Mouse (Mus musculus) erythroblast, embryonic 14.5 days (primary cell): ENCODE data around the gene Hivep2. TPM values are rescaled to one million over a fixed set of nuclear protein-coding genes. Genes with fewer than 3 reads are reported as not detected.

ENCODE experiments used
- H3K27me3 ChIP-seq: 2 replicates; pipeline ENCODE4 v1.6.1; 2012; ENCODE audit warnings: inconsistent platforms; ENCODE audit not compliant: control insufficient read depth
- H3K36me3 ChIP-seq: 2 replicates; pipeline ENCODE4 v1.6.1; 2012; ENCODE audit warnings: mild to moderate bottlenecking, inconsistent platforms; ENCODE audit not compliant: control insufficient read depth
- H3K4me1 ChIP-seq: 2 replicates; pipeline ENCODE4 v1.6.1; 2012; ENCODE audit warnings: inconsistent platforms; ENCODE audit not compliant: control insufficient read depth
- H3K4me3 ChIP-seq: replicated peaks from 2 replicates; pipeline ENCODE3; 2012; ENCODE audit warnings: moderate library complexity, mild to moderate bottlenecking, inconsistent platforms
- H3K9me3 ChIP-seq: 2 replicates; pipeline ENCODE4 v1.6.1; 2012; ENCODE audit warnings: low read length, inconsistent platforms, mixed read lengths; ENCODE audit not compliant: control insufficient read depth
- GATA1 ChIP-seq: IDR thresholded peaks from 2 replicates; pipeline ENCODE4 v1.6.1; 2012; ENCODE audit warnings: low read length, inconsistent platforms, mixed read lengths
- TAL1 ChIP-seq: IDR thresholded peaks from 3 replicates; pipeline ENCODE4 v1.6.1; 2012; ENCODE audit warnings: low read length, inconsistent platforms, mixed read lengths
- polyA plus RNA-seq: library from polyadenylated mRNA; stranded (reverse); fragments of >175 nt; gene quantifications from 2 replicates; pipeline ENCODE4 v1.2.3, GENCODE M21; 2012

The Hivep2 gene
- polyA plus RNA-seq, 1 experiment = not detected

GRCm38 (mm10) chr10:14030458-14031035 lies 64.7 kb downstream of the Hivep2 start:
- no peaks in the 10 kb centered on the region for H3K36me3 ChIP-seq
- TF ChIP-seq GATA1 = no peak
- no peak for TF ChIP-seq TAL1
- H3K9me3 ChIP-seq = no peaks in the 10 kb centered on the region

GRCm38 (mm10) chr10:14032532-14032931 lies 66.7 kb downstream of the Hivep2 start:
- H3K4me3 ChIP-seq = no peak overlapping the region
- no peaks in the 10 kb centered on the region for H3K27me3 ChIP-seq
- no peak for TF ChIP-seq GATA1
- no peaks in the 10 kb centered on the region for H3K4me1 ChIP-seq
- H3K9me3 ChIP-seq = no peaks in the 10 kb centered on the region
- H3K36me3 ChIP-seq = no peaks in the 10 kb centered on the region

More at GRCm38 (mm10) chr10:14030458-14031035, 64.7 kb downstream of the Hivep2 start:
- Histone ChIP-seq H3K27me3 (no peaks in the 10 kb centered on the region), H3K4me3 (no peak overlapping the region), H3K4me1 (no peaks in the 10 kb centered on the region)

GRCm38 (mm10) chr10:14034046-14034445 lies 68.2 kb downstream of the Hivep2 start:
- TF ChIP-seq TAL1 (no peak), GATA1 (no peak)
- H3K4me1 ChIP-seq = no peaks in the 10 kb centered on the region
- H3K36me3 ChIP-seq = no peaks in the 10 kb centered on the region
- no peak overlapping the region for H3K4me3 ChIP-seq
- H3K27me3 ChIP-seq = no peaks in the 10 kb centered on the region
- no peaks in the 10 kb centered on the region for H3K9me3 ChIP-seq

GRCm38 (mm10) chr10:14034790-14035189 lies 68.9 kb downstream of the Hivep2 start:
- no peaks in the 10 kb centered on the region for H3K27me3 ChIP-seq
- H3K9me3 ChIP-seq = no peaks in the 10 kb centered on the region
- H3K4me3 ChIP-seq = no peak overlapping the region
- no peaks in the 10 kb centered on the region for H3K36me3 ChIP-seq
- TF ChIP-seq TAL1 (no peak), GATA1 (no peak)
- no peaks in the 10 kb centered on the region for H3K4me1 ChIP-seq

GRCm38 (mm10) chr10:14035607-14036006 lies 69.7 kb downstream of the Hivep2 start:
- no peak for TF ChIP-seq TAL1
- TF ChIP-seq GATA1 = no peak
- no peaks in the 10 kb centered on the region for H3K27me3 ChIP-seq
- H3K9me3 ChIP-seq = no peaks in the 10 kb centered on the region
- H3K36me3 ChIP-seq = no peaks in the 10 kb centered on the region
- no peak overlapping the region for H3K4me3 ChIP-seq
- no peaks in the 10 kb centered on the region for H3K4me1 ChIP-seq

- no peak for TF ChIP-seq GATA1
- no peak for TF ChIP-seq TAL1
- no peaks in the 10 kb centered on the region for H3K36me3 ChIP-seq
- no peak overlapping the region for H3K4me3 ChIP-seq
These were observed 70.6 kb downstream of the Hivep2 start for GRCm38 (mm10) chr10:14036472-14036871.

GRCm38 (mm10) chr10:14037977-14038489 lies 72.2 kb downstream of the Hivep2 start:
- no peaks in the 10 kb centered on the region for H3K36me3 ChIP-seq
- no peak overlapping the region for H3K4me3 ChIP-seq
- H3K4me1 ChIP-seq = no peaks in the 10 kb centered on the region
- no peaks in the 10 kb centered on the region for H3K27me3 ChIP-seq
- TF ChIP-seq GATA1 = no peak
- no peak for TF ChIP-seq TAL1
- no peaks in the 10 kb centered on the region for H3K9me3 ChIP-seq

More at GRCm38 (mm10) chr10:14036472-14036871, 70.6 kb downstream of the Hivep2 start:
- no peaks in the 10 kb centered on the region for H3K27me3 ChIP-seq
- no peaks in the 10 kb centered on the region for H3K9me3 ChIP-seq
- no peaks in the 10 kb centered on the region for H3K4me1 ChIP-seq

- TF ChIP-seq GATA1 = no peak
- no peak for TF ChIP-seq TAL1
- no peaks in the 10 kb centered on the region for H3K36me3 ChIP-seq
- no peaks in the 10 kb centered on the region for H3K27me3 ChIP-seq
These were observed 75.0 kb downstream of the Hivep2 start for GRCm38 (mm10) chr10:14040716-14041470.

GRCm38 (mm10) chr10:14041606-14042005 lies 75.7 kb downstream of the Hivep2 start:
- Histone ChIP-seq H3K4me3 (no peak overlapping the region), H3K27me3 (no peaks in the 10 kb centered on the region), H3K36me3 (no peaks in the 10 kb centered on the region), H3K4me1 (no peaks in the 10 kb centered on the region), H3K9me3 (no peaks in the 10 kb centered on the region)
- TF ChIP-seq TAL1 (no peak), GATA1 (no peak)

More at GRCm38 (mm10) chr10:14040716-14041470, 75.0 kb downstream of the Hivep2 start:
- Histone ChIP-seq H3K9me3 (no peaks in the 10 kb centered on the region), H3K4me3 (no peak overlapping the region), H3K4me1 (no peaks in the 10 kb centered on the region)
